Mouse (Mus musculus) cerebellum, adult (tissue): ENCODE results near the gene Hes3.

Experiments
- ATAC-seq: cut with Nextera tagmentation; 2 replicates; pipeline ENCODE4 v1.9.2; 2017; ENCODE audit warnings: mild to moderate bottlenecking, moderate library complexity, mixed read lengths; ENCODE audit not compliant: insufficient number of reproducible peaks, low FRiP score, low TSS enrichment

Gene Hes3

DNA sequence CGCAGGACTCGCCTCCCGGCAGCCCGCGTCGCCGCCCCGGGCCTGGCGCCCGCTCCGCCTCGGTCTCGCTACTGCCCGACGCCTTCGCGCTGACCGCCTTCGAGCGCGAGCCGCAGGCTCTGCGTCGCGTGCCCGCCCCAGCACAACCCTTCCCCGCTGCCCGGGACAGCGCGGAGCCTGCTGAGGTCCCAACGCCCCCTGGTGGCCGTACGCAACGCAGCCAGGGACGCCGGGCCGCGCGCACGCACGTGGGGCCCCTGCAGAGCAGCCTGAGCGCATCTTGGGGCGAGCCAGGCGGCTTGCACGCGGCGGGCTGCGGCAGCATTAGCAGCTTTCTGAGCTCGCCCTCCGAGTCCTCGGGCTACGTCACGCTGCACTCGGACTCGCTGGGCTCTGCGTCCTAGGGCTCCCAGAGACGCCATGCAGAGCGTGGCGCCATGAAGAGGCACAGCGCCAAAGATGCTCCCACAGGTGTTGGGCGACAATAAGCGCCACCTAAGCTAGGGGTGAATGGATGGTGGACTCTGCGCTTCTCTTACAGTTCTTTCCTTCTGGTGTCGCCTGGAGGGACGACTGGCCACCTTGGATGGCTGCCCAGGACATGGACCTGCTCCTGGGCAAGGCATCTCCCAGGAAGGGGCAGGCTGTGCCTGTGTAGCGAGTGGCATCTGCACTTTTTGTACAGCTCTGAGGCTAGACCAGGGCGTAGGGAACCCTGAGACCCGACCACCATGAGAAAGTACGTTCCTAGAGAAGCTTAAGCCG lies 8.1 kb downstream of the Hes3 start:
- ATAC-seq: peak; percentile 34; the same call in 1 of the 2 replicates

DNA sequence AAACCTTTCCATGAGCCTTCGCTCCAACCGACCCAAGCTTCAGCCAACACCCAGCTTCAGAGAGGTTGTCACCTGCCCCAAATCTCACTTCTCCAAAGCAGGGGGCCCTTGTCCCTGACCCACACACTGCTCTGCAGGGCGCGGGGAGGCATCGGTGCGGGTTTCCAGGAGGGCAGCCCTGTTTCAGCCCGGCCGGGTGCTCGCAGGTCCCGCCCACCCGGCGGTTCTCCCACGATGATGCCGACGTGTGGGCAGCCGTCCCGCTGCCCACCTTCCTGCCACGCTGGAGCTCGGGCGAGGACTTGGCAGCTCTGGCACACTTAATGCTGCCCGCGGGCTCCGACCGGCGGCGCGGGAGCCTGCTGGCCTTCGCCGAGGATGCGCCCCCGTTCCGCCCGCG lies 8.7 kb downstream of the Hes3 start:
- ATAC-seq: no peak

DNA sequence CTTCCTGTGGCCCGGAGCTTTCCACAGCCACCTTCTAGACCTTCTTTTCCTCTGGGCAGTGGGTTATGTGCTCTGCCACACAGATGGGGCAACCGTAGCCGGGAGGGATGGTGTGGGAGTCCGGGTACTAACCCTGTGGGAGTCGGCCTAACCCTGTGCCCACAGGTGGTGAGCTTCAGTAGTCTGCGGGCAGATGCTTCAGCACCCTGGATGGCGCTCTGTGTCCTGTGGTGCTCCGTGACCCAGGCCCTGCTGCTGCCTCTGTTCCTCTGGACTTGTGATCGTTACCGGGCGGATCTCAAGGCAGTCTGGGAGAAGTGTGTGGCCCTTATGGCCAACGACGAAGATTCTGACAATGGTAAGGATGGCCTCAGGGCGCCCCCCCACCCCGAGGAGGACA lies 9.9 kb downstream of the Hes3 start:
- no peak for ATAC-seq

DNA sequence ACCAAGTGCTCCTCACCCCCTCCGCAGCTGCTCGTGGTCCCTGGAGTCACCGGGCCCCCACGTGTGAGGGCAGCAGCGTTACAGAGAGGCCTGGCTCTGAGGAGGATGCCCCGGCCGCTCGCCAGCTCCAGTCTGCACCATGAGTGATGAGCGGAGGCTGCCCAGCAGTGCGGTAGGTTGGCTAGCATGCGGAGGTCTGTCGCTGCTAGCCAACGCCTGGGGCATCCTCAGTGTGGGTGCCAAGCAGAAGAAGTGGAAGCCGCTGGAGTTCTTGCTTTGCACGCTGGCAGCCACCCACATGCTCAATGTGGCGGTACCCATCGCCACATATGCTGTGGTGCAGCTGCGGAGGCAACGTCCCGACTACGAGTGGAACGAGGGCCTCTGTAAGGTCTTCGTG lies 12.5 kb downstream of the Hes3 start:
- ATAC-seq: no peak

DNA sequence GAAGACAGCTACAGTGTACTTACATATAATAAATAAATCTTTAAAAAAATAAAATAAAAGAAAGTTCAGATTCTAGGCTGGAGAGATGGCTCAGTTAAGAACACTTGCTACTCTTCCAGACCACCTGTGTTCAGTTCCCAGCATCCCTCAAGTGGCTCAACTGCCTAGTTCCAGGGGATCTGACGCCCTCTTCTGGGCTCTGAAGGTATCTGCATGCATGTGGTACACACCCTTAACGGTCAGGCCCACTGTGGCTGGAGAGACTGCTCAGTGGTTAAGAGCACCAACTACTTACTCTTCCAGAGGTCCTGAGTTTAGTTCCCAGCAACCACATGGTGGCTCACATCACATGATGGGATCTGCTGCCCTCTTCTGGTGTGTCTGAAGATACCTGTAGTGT lies 13.5 kb downstream of the Hes3 start:
- ATAC-seq: no peak

DNA sequence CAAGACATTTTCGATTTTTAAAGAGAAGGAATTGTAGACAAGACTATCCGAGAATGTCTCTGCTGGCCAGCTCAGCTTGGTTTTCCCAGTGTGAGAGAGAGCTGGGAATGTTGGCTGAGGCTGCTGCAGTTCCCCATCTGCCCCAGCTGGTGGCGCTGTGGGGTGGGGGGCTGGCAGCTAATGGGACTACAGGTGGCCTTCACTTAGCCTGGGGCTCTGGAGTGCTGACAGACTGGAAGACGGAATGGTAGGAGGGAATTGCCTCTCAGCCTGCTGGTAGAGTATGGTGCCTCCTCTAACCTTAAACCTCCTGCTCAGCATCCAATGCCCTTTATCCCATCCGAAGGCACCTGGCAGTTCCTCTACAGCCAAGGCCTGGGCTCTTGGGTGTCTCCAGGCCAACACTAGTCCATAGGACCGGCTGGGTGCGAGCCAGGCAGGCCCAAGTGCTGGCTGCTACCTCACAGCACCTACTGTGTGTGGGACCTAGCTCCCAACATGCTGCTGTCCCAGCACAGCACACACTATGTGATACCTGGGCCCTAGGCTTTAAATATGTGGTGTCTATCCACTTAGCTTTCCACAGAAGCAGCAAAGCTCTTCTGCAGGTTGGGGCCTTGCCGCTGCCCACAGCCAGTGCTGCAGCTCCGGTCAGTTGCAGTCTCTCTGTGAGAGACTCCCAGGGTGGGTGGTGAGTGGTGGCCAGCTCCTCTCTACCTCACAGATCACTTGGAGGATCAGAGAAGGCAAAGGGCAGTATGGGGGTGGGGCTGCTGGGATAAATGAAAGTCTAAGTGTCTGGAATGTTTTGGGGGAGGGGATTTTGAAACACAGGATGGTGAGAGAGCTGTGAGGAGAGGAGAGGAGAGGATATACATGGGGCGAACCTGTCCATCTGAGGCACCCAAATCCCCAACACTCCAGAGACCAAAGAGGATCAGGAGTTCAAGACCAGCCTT lies 14.8 kb downstream of the Hes3 start:
- ATAC-seq: no peak

DNA sequence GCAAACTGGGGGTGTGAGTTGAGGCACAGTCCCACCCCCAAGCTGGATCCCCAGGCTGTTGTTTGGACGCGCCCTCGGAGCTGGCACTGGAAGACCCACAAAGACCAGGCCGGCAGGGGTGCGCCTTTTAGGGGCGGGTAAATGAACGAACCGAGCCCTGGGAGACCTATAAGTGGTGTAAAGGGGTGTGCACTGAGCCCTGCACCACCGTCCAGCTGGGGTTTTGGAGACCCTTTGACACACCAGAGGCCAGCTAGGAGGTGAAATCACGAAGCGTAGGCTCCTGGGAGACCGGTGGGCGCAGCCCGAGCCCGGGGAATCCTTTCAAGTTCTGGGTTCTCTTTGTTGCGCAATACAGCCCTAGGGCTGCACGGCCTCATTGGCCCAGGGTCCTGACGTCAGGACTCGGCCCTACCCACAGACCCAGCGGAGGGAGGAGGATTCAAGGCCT lies 16.8 kb downstream of the Hes3 start:
- no peak for ATAC-seq

DNA sequence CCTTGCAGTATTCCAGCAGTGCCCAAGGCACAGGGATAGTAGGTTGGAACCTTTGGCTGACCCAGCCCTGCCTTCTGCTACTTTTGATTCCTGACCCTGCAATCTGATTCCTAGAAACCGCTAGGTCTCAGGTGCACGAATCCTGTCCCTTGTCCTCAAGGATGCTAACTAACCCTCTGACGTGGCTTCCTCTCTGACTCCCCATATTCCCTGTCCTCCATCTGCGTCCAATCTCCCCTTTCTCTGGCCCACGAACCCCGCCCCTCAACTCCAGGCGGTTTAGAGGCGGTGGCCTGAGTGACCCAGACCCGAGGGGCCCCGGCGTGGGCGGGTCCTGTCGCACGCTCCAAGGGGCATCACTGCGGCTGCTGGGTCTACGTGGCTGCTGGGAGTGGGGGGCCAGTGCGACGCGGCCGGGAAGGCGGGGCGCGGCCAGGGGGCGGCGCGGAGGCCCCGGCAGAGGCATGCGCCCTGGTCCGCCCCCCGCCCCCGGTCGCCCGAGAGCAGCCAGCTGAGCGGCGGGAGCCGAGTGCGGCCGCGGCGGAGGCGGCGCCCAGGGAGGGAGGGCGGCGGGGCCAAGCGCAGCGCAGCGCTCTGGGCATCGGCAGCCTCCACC lies 17.7 kb downstream of the Hes3 start, which contains the start of gene Gpr153:
Gpr153 (plus strand) TSS at position 612 of the 616 bp plus-strand sequence.
- no peak for ATAC-seq

DNA sequence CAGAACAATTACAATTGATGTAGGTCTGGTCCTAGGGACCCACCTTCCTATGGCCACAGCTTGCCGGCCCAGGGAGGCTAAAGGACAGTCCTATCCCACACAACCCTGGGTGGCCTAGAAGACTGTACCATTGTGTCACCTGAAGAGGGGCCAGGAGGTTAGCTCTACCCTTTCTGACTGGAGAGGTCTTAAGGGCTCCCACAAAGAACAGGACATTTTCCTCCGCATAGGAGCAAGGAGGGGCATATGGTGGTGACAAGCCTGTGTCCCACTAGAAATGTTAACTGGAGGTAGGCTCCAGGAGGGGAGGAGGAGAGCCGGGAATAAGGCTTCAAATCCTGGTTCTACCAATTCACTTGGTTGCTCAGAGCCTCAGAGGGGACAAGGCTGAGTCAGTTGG lies 18.3 kb downstream of the Hes3 start:
- no peak for ATAC-seq

DNA sequence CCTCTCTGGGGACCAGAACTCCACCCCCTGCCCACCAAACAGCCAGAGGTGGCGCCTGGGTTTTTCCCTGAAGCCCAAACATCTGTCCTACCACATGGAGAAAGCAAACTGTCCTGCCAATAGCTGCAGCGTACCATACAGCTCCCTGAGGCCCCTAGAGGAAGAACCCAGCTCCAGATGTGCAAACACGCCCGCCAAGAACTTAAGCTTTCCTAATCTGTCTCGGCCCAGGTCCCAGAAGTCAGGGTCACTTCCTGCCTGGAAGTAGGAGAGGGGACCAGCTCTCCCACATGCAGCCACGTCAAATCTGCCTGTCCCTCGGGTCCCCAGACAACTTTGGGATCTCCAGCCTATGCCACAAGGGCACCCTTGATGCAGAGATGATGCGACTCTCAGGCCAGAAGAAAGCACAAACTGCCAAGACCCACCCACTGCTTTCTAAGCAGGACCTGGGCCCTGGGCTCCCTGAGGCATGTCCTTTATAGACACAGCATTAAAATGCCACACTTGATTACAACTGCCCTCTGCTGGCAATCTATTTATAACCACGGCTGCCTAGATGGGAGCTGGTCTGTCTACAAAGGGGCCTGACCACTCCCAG lies 18.9 kb downstream of the Hes3 start:
- ATAC-seq: no peak

DNA sequence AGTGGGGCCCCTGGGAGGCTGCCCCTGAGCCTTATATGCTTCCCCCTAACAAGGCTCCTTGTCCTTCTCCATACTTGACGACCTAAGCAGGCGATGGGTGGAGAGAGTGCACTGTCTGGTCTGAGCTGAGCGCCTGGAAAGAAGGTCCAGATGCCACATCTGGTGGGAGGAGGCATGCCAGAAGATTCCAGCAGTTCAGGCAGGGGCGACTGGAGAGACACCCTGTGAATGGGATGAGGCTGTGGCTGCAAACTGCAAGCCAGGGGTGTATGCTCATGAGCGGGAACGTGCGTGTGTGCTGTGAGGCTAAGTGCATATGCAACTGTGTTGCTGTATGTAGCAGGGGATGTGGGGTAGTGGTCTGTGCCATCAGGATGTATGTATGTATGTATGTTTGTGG lies 19.5 kb downstream of the Hes3 start:
- ATAC-seq: no peak

DNA sequence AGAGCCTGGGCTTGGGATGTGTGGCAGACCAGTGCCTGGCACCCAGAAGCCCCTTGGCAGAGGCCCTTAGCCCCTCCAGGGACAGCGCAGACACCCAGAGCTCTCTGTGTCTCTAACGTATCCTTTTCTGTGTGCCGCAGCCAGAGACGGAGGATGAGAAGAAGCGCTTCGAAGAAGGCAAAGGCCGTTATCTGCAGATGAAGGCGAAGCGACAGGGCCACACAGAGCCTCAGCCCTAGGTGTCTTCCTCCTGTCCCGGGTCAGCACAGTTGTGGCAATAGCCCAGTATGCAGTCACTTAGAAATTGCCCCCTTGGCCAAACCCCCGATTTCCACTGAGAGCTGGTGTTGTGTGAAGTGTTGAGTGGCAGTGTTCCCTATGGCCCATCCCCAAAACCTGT lies 20.1 kb downstream of the Hes3 start:
- no peak for ATAC-seq

DNA sequence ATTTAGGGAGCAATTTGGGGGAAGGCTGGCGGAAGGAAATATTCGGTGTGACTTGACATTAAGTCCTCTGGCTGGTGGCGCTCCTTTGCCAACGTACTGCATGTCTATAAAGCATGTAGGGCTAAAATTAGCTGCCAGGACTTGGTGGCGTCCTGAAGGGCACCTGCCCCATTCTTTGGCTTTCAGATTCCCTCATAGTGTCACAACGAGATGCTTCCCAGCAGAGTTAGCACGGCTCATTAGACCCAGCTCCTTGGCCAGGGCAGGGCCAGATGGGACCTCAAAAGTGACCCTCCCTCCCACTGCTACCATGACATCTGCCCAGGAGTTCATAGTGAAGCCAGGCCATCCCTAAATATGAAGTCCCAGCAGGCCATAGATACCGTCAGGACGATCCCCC lies 20.9 kb downstream of the Hes3 start:
- ATAC-seq: no peak

DNA sequence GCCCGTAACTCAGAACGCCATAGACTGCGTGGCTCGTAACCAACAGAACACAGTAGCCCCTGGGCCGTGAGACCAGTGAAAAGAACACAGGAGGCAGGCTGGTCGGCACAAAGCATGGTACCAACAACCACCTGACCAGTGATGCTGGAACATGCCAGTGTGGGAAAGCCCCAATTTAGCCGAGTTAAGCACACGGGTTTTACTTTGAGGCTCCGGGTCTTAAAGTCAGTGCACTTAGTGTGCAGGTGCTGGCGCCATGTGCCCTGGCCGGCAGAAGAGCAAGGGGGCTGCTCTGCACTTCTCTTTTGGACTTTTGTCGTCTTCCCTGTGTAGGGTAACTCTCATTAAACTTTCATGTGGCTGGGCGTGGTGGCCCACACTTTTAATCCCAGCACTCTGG lies 21.5 kb downstream of the Hes3 start:
- ATAC-seq: no peak

DNA sequence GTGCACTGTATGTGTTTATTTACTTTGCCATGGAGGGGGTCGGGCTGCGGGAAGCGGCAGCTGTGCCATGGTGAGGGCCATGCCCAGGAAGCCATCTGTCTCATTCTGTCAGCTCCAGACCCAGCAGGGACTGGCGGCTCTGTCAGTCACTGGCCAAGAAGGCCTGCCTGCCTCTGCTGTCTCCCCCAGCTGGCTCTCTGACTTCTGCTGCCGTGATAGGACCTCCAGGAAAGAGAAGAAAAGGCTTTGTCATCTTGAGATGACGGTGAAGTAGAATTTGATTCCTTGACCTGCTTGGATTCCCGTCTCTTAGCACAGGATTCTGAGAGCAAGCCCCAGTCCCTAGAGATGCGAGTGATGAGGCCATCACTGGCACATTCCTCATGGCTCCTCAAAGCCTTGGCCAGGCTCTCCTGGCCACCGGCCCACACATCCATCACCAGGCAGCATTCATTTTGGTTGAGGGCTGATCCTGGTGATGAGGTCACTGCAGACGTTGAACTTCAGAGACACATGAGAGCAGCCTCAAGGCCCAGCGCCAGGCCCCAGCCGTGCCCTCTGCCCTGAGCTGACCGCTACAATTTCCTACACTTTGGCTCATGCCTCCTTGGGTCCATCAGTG lies 23.6 kb downstream of the Hes3 start:
- peak; percentile 59; the same call in 1 of the 2 replicates for ATAC-seq

DNA sequence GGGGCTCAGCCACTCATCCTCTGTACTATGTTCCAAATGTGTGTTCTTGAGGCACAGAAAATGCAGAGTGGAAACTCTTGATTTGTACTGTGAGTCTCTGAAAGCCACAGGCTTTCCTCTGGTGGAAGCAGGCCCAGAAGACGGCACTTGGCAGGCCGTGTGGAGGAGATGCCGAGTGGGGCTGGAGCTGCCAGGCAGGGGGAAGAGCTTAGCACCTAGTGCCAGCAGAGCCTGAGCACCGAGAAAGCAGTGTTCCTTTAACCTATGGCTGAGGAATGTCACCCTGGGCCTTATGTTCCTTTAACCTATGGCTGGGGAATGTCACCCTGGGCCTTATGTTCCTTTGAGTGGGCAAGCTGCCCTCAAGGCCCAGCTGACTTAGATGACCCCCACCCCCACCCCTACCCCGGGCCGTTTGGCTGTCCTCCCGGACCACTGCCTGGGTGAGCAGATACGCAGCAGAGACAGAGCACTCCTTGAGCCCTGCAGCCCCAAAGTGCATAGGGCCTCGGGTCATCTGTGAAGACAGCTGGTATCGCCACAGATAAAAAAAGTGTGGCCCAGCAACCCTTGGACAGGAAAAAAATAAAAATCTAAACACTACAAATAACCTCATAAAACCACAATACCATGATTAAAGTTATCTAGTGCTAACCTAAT lies 25.1 kb downstream of the Hes3 start:
- ATAC-seq: no peak

DNA sequence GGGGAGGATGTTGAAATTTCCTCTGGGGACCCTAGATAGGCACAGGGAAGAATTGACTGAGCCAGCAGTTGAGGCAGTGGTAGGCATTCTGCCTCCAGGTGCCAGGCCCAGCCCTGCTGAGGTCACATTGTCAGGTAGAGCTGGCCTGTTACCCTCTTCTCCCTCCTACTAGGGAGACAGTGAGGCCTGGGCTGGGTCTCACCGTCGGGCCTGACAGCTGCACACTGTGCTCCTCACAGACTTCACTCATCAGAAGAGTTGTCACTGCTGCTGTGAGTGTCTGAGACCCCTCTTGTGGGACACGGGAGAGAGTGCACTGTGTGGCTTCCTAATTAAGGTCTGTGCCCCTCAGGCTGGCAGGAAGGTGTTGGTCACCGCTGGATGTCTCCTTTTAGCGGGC lies 25.7 kb downstream of the Hes3 start:
- ATAC-seq: no peak

DNA sequence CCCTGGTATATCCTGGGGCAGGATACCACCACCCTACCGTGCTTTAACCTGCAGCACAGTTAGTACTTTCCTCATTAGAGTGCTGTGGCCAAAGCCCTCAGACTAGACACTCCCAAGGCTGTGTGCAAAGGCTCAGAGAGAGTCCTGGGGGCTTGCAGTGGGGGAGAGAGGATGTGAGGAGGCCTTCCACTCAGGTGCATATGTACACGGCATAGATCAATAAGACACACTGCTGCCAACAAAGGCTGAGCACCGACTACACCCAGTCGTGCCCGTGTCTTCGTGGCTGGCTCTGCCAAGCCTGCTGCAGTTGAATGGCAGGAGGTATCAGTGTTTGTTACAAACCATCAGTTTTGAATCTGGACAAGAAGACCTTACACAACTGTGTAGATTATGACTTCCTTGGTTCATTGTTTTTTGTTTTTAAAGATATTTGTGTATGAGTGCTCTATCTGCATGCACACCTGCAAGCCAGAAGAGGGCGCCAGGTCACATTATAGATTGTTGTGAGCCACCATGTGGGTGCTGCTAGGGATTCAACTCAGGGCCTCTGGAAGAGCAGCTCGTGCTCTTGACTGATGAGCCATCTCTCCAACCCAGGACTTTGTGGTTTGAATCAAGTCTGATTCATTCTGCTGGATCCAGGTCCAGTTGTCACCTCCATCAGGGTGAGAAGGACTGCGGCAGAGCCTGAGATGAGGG lies 26.4 kb downstream of the Hes3 start:
- ATAC-seq: no peak

DNA sequence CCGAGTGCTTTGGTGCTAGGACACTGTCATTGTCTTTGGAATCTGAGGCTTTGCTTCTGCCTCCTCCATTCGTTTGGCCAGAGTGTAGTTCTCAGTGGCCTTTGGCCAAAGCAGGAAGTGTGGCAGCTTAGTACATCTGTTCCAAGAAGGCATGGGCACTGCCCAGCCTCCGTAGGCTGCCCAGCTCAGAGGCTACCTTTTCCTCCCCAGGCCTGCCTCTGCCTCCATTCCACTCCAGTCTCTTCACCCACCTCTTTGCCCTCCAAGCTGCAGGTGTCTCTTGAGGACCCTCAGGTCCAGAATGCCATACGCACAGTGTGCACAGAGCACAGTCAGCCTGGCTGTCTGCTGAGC lies 27.3 kb downstream of the Hes3 start:
- no peak for ATAC-seq
